Mouse (Mus musculus): ENCODE data around the gene Rnf182.

- TF ChIP-seq POLR2A (IDR thresholded peaks at IDR 0.05; ENCODE audit: extremely low read depth, insufficient read depth, low read length): no peak
- TF ChIP-seq CTCF (IDR thresholded peaks at IDR 0.05; ENCODE audit: low read depth, low read length): no peak
Measured at GRCm38 (mm10) chr13:43720496-43720895, 105.0 kb downstream of the Rnf182 start.
